Mouse (Mus musculus) left cerebral cortex, adult 8-10 months (tissue): Measurements from ENCODE around the gene Ctso. TPM values are rescaled to one million over a fixed set of nuclear protein-coding genes. Genes with fewer than 3 reads are reported as not detected.

Experiments
- DNase-seq, 2 experiments: peaks; one replicate each; pipeline ENCODE4 v3.0.0; 2022; ENCODE audit warnings: low spot score in 2 of 2
- total RNA-seq, 4 experiments: library from RNA; stranded (reverse); gene quantifications; 2 replicates each; pipeline ENCODE4 v1.2.4; 2022

Ctso gene
- total RNA-seq, 4 experiments from 2014 or later, result 19.8 to 24.9 (median 22.2) TPM

GRCm38 (mm10) chr3:81951785-81952184, 19.4 kb downstream of the Ctso start:
- no peak for DNase-seq

GRCm38 (mm10) chr3:81957484-81957883, 25.1 kb downstream of the Ctso start:
- no peak for DNase-seq

- no peak for DNase-seq
These were observed 28.9 kb downstream of the Ctso start for GRCm38 (mm10) chr3:81961336-81961735.

GRCm38 (mm10) chr3:81963768-81964167, 31.4 kb downstream of the Ctso start:
- no peak for DNase-seq

- no peak for DNase-seq
These were observed 32.2 kb downstream of the Ctso start for GRCm38 (mm10) chr3:81964596-81964995.

- DNase-seq, result no peak
These were observed 43.2 kb downstream of the Ctso start for GRCm38 (mm10) chr3:81975607-81976006.

GRCm38 (mm10) chr3:81976102-81976501, 43.7 kb downstream of the Ctso start, which contains the start of gene Tdo2:
TSS of gene Tdo2 (minus strand) at chr3:81976202.
- no peak for DNase-seq

GRCm38 (mm10) chr3:81981576-81981975, 49.2 kb downstream of the Ctso start:
- DNase-seq, result no peak

GRCm38 (mm10) chr3:81981990-81982389, 49.6 kb downstream of the Ctso start, which contains the start of gene Asic5:
TSS of gene Asic5 (plus strand) at chr3:81982290.
- no peak for DNase-seq

GRCm38 (mm10) chr3:81983120-81983895, 50.9 kb downstream of the Ctso start:
- no peak for DNase-seq

GRCm38 (mm10) chr3:81985100-81985499, 52.7 kb downstream of the Ctso start:
- no peak for DNase-seq

GRCm38 (mm10) chr3:81986103-81986502, 53.7 kb downstream of the Ctso start:
- no peak for DNase-seq

GRCm38 (mm10) chr3:81987628-81988027, 55.2 kb downstream of the Ctso start:
- DNase-seq, result no peak

- no peak for DNase-seq
These were observed 57.3 kb downstream of the Ctso start for GRCm38 (mm10) chr3:81989692-81990141.

- no peak for DNase-seq
These were observed 58.1 kb downstream of the Ctso start for GRCm38 (mm10) chr3:81990531-81990930.

GRCm38 (mm10) chr3:81995371-81995770, 63.0 kb downstream of the Ctso start:
- DNase-seq, result no peak

- DNase-seq, result no peak
These were observed 63.6 kb downstream of the Ctso start for GRCm38 (mm10) chr3:81995988-81996387.

Other genes with a start within 250 kb of the Ctso start
- gene Tdo2, start 43.6 kb downstream of the Ctso start, total RNA-seq, result 1 to 10 TPM in 1 of 4 experiments, under 1 TPM in 3; 0.34 to 1.0 (median 0.91) TPM
- not detected for gene Asic5, start 49.7 kb downstream of the Ctso start, total RNA-seq
- gene Gucy1b1, start 142.1 kb downstream of the Ctso start, total RNA-seq, result 100 to 1,000 TPM; 163 to 193 (median 182) TPM
- 100 to 1,000 TPM in 1 of 4 experiments, 10 to 100 TPM in 3; 82.9 to 101 (median 91.5) TPM for gene Gucy1a1, start 213.2 kb downstream of the Ctso start, total RNA-seq